Mouse (Mus musculus): ENCODE data around the gene Hdac9.

Gene Hdac9

DNA sequence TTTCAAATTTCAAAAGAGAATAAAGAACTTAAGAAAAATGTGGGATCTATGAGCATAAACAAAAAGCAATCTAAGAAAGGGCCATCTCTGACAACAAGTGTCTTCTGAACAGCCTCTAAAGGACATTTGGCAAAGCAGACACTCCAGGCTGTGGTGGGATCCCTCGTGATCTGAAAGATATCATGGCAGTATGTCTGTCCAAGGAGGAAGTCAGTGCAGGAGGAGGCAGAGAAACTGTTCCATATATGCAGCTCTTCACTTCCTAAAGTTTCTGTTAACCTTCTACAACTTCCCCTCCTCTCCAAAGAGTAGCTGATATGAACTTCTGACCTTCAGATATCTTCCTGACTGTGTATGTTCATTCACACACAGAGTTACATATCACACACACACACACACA lies 220.2 kb downstream of the Hdac9 start:
- DNase-seq = no peak

- DNase-seq = no peak
These were observed 228.0 kb downstream of the Hdac9 start for GRCm38 (mm10) chr12:34688941-34689340.

DNA sequence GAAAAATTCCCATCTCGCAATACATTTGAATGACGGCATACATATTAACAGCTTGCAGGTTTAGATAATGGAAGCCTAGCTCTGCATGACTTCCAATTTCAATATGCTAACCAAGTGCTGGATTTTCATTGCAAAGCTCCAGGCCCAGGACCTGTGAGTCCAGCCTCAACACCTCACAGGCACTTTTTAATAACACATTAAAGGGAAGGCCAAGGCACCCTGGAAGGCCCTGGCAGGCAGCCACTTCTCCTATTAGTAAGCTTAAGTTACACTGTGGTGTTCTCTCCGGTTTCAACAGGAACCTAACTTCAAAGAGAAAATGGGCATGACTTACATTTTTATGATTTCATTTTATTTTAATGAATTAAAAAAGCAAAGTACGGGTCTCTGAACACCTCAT lies 233.5 kb downstream of the Hdac9 start:
- peak; percentile 26 for DNase-seq

GRCm38 (mm10) chr12:34682657-34683056 lies 234.2 kb downstream of the Hdac9 start:
- no peak for DNase-seq

- no peak for DNase-seq
These were observed 236.3 kb downstream of the Hdac9 start for GRCm38 (mm10) chr12:34680576-34680975.

DNA sequence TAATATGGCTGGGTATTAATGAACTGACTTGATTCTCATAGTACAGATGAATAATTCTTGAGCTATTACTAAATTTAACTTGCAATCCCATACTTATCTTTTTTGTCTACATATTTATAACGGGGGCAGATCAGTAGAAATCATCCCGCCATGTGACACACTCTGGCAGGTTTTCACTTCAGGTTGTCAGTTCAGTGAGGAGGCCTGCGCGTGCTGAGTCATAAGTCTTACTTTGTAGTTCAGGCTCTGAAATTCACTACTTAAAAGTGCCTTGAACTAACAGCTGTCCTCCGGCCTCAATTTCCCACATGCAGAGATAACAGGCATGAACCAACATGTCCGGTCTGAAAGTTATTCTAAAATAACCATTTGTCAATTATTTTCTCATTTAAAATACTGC lies 239.8 kb downstream of the Hdac9 start:
- no peak for DNase-seq

DNA sequence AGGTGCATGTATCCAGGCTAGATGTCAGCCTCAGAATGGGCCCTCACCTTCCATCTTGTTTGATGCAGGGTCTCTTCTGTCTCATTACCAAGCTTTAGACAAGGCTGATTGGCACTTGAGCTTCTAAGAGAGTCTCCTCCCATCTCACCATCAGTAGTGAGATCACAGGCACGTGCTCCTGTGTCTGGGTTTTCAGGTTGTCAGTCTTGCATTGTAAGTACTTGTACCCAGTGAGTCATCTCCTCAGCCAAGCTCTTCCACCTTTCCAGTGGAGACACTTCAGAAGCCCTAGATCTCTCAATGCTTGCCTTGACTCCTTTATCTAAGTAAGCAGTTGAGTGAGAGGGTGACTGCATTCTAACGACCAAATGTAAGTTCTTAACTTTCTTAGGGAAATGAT lies 242.7 kb downstream of the Hdac9 start:
- DNase-seq = peak; percentile 36

DNA sequence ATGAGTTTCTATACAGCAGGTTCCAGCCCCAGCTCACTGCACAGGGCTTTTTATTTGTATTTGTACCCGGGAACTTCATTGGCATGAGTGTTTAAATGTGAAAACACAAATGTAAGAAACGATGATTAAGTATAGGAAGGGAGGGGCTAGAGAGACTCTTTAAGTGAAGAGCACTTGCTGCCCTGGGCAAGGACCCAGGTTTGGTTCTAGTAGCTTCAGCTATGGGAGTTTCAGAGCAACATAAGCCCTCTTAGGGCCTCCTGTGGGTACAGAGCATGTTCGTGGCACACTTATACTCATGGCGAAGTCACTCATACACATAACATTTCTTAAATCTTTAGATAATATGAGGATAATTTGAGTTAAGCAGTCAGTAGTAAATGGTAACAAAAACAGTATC lies 243.4 kb downstream of the Hdac9 start:
- peak; percentile 46 for DNase-seq

DNA sequence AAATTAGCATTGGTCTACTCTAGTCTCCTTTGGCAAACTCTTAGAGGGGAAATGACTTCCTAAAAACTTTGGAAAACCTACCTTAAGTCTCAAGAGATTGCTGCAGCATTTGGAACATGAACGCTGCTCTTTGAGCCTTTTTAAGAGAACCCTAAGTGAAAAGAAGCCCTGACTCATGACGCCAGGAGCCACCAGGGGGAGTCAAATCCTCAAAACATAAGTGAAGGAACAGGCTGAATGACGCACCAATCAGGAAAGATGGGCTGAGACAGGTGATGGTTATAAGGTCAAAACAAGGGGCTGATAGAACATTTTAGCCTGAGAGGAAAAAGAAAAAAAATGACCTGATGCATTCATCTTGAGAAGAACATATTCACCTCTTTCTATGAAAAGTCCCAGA lies 252.1 kb downstream of the Hdac9 start:
- DNase-seq = peak; percentile 92

GRCm38 (mm10) chr12:34661378-34661777 lies 255.5 kb downstream of the Hdac9 start:
- DNase-seq = no peak

GRCm38 (mm10) chr12:34660027-34660426 lies 256.9 kb downstream of the Hdac9 start:
- DNase-seq = no peak

DNA sequence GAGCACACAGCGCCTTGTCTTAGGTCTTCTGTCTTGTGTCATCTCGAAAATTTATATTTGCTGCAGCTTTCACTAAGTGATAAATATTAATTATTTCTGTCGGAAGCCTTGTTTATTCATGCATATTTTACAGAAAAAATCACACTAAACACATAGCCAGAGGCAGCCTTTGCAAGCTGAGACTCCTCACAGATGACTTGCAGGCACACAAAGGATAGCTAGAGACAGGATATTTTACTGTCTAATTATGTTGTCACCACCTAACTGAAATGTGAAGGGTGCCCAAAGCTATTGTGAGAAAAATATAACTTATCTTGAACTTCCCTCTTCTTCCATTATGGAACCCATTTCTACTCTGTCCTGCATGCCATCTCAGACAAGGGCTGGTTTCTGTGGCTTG lies 258.3 kb downstream of the Hdac9 start:
- DNase-seq = no peak

GRCm38 (mm10) chr12:34658119-34658518 lies 258.8 kb downstream of the Hdac9 start:
- DNase-seq = peak; percentile 22

GRCm38 (mm10) chr12:34653615-34654014 lies 263.3 kb downstream of the Hdac9 start:
- no peak for DNase-seq

- DNase-seq = no peak
These were observed 268.1 kb downstream of the Hdac9 start for GRCm38 (mm10) chr12:34648753-34649152.

DNA sequence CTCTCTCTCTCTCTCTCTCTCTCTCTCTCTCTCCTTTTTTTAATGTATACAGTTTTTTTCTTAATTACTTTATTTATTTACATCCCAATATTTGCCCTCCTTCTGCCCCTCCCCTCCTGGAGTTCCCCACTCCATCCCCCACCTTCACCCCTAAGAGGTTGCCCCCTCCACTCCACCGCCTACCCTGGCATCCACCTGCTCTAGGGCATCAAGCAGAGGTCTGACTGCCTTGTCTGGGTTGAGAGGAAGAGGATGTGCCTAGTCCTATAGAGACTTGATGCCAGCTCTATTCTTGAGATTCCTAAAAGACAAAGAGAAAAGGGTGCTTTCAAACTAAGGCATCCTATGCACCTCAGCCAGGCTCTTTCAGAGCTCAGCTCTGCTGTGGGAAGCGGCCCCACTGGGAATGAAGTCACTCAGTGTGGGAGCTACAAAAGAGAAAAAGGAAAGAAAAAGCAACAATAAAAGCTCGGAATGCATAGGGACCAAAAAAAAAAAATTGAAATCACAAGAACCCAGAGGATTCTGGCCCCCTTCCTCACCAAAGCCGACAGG lies 275.1 kb downstream of the Hdac9 start:
- no peak for DNase-seq

- no peak for DNase-seq
These were observed 279.4 kb downstream of the Hdac9 start for GRCm38 (mm10) chr12:34637238-34638124.

- DNase-seq = no peak
These were observed 297.8 kb downstream of the Hdac9 start for GRCm38 (mm10) chr12:34619101-34619500.

DNA sequence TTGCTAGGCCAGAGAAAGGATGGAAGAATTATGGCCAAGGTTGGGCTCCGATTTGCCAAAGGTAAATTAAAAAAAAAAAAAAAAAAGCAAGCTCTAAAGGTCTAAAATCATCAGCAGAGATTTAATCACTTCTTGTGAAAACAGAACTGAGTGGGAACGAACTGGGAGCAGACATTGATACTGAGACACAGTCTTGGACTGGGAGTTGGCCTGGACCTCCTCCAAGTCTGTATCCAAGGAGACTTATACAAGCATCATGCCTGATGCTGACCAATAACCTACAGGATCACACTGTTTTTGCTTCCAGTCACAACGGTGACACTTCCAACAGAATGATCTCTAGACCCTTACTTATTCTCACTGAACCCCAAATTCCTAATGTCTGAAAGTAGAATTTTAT lies 298.6 kb downstream of the Hdac9 start:
- no peak for DNase-seq

- no peak for DNase-seq
These were observed 299.1 kb downstream of the Hdac9 start for GRCm38 (mm10) chr12:34617836-34618235.

DNA sequence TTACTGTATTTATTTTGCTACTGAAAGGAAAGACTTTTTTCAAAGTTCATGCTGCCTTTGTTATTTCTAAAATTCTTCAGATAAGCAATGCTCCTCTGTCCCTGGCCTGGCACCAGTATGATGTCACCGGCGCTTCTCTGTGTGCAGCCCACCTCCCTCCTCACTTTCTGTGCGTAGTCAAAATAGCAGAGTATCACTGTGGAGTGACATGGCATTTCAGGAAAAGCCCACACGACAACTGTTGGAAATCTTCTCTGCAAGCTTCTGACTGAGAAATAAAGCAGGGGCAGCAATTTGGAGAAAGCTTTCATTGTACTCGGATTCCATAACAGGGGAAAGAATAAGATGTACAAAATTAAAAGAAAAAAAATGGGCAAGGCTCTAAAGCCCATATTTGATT lies 302.1 kb downstream of the Hdac9 start:
- DNase-seq = no peak

DNA sequence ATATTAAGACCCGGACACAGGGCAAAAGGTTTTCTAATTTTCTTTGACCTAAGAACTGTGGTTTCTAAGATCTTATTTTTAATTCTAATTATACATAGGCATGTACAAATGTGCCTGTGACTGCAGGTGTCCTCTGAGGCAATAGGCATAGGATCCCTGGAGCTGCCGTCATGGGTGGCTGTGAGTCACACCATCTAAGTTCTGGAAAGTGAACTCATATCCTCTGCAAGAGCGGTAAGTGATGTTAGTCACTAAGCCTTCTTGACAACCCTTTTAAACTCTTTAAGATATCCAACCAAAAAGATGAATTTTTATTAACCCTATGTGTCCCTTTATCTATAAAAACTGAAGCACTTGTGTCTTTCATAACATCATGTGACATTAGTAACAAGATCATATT lies 304.4 kb downstream of the Hdac9 start:
- no peak for DNase-seq

DNA sequence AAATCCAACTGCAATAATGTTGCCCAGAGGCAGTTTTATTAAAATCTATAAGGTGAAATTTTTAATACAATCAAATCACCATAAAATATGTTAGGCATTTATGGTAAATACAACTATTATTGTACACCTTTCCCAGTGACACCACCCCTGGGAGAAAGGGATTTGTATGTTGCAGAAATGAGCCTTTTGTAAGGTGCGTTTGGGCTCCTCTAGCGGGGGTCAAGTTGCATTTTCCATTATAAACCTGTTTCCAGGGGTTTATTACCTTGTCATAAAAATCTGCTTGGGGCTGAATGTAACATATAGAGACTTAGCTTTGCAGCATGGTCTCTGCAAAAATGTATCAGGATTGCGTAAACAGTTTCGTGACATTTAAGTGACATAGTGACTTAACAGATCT lies 312.4 kb downstream of the Hdac9 start:
- DNase-seq = no peak

DNA sequence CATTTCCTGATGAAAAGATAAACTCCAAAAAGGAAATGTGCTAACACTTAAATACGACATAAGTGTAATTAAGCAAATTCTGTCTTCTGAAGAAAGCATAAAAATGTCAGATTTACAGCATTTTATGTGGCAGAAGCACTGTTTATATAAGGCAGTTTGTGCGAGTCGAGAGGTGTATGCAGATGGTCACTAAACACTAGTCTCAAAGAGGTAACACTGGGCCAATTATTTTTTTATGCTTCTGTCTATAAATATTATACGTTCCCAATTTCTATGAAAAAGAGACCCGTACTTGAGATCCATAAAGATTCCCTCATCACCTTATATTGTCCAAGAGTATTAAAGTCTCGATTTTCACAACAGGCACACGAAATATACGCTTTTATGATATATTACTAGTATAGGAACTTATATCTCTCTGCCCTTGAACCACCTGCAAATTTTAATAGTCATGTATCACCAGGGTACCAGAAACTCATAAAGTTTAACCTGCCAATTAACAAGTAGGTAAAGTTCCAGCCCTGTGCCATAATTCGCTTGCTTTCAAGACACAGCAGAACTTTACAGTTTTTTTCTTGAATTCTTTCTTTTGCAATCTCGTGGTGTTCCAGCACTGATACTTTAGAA lies 322.6 kb downstream of the Hdac9 start:
- DNase-seq = no peak

Measured in lung, postnatal 36 days (tissue).